ENCODE assay signal across 9 mouse cellular contexts in the genomic region with DNA sequence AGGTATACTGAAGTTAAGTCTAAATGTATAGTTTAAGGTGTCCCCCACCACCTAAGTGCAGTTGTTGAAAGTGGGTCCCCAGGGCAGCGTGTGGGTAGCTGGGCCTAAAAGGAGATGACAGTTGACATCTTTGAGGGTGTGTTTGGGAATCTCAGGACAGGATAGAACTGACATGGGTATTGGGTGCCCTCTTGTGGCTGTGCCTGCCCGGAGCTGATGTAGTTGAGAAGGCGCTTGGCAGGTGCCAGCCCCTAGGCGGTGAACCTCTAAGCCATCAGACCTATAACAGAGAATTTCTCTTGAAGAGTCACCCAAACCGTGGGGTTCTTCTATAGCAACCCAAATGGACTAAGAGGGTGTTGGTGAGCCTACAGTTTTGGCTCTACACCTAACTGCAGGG. TPM values are rescaled to one million over a fixed set of nuclear protein-coding genes. Genes with fewer than 3 reads are reported as not detected.
A peak's percentile ranks its signal among the peaks of the same experiment; 100 is the strongest.
DNase-seq lines count a peak whose midpoint lies in the region; ATAC-seq and TF ChIP-seq lines count a peak whose summit lies in the region.
"Had no signal": no experiment of that assay in that cellular context is flagged by ENCODE, and none has a peak within 500 bp of the region (broad histone marks: within the 10 kb centered on the region; RNA-seq: fewer than 3 reads in every experiment).

No protein-coding gene starts in this region.

- intact Hi-C loops in heart, postnatal 36 days (cut with DNase I) = loop anchor here (2.0 to 5.0 kb wide), 5 partner anchors 21 to 254 kb away; a partner anchor contains a TSS

- H3K4me1 ChIP-seq in CH12.LX (ENCODE audit: control insufficient read depth in 1 of 2, insufficient read depth in 2 of 2) = peaks cover 0 to 5% of the 10 kb centered on the region in 2 experiments; a peak in 1 of 4 replicates
- no peaks in the 10 kb centered on the region for H3K4me1 ChIP-seq in forebrain, embryonic 12.5 days
- no peaks in the 10 kb centered on the region for H3K4me1 ChIP-seq in lung, embryonic 14.5 days (ENCODE audit: insufficient read depth)
- H3K4me1 ChIP-seq in thymus, adult 2 months (replicated peaks; ENCODE audit: control insufficient read depth, insufficient read depth, low read length) = no peaks in the 10 kb centered on the region

- H3K4me3 ChIP-seq in CH12.LX (replicated peaks in 1 of 3; ENCODE audit: low read depth in 2 of 3, low read length in 2 of 3, poor library complexity in 1 of 3) = no peak overlapping the region
- H3K4me3 ChIP-seq in forebrain, embryonic 12.5 days (replicated peaks) = no peak overlapping the region
- H3K4me3 ChIP-seq in lung, embryonic 14.5 days (ENCODE audit: low read depth, low read length) = no peak overlapping the region
- no peak overlapping the region for H3K4me3 ChIP-seq in thymus, adult 2 months (ENCODE audit: control insufficient read depth, insufficient read depth, low read length)
- H3K4me3 ChIP-seq: erythroblast, embryonic 14.5 days had no signal

- H3K27me3 ChIP-seq in CH12.LX (replicated peaks) = no peaks in the 10 kb centered on the region
- H3K27me3 ChIP-seq in forebrain, embryonic 12.5 days = no peaks in the 10 kb centered on the region
- H3K27me3 ChIP-seq in lung, embryonic 14.5 days (ENCODE audit: insufficient read depth, low read length) = no peaks in the 10 kb centered on the region
- H3K27me3 ChIP-seq in thymus, adult 2 months (ENCODE audit: control insufficient read depth, insufficient read depth, low read length) = no peaks in the 10 kb centered on the region

- peaks cover 4% of the 10 kb centered on the region for H3K9me3 ChIP-seq in CH12.LX (replicated peaks; ENCODE audit: low read length)
- 0 out of 2 replicates have a peak, but pooled peaks cover 4% of the 10 kb centered on the region for H3K9me3 ChIP-seq in forebrain, embryonic 12.5 days
- H3K9me3 ChIP-seq in lung, embryonic 14.5 days (ENCODE audit: low read depth, low read length) = no peaks in the 10 kb centered on the region

- H3K4me2 ChIP-seq in CH12.LX (ENCODE audit: insufficient read depth, low read depth, poor library complexity, severe bottlenecking) = no peak overlapping the region
- H3K4me2 ChIP-seq in forebrain, embryonic 12.5 days = no peak overlapping the region
- H3K4me2 ChIP-seq in lung, embryonic 14.5 days = no peak overlapping the region

- TF ChIP-seq CTCF in CH12.LX (conservative IDR thresholded peaks at IDR 0.05 in 1 of 2, IDR thresholded peaks at IDR 0.05 in 1 of 2; ENCODE audit: low read depth in 2 of 2, low read length in 2 of 2) = peak; percentile 37 to 96; a peak in 3 of 4 replicates
- TF ChIP-seq CTCF in lung, embryonic 14.5 days (IDR thresholded peaks at IDR 0.05; ENCODE audit: low read depth) = peak; percentile 89
- peak; percentile 79; the same call in 1 of the 2 replicates for TF ChIP-seq CTCF in thymus, adult 2 months (IDR thresholded peaks at IDR 0.05; ENCODE audit: borderline replicate concordance, control insufficient read depth, extremely low read depth, insufficient read depth, low read length, poor library complexity)

- no peak overlapping the region for H3K9ac ChIP-seq in CH12.LX (ENCODE audit: insufficient read depth, low read depth)
- no peak overlapping the region for H3K9ac ChIP-seq in forebrain, embryonic 12.5 days
- H3K9ac ChIP-seq in lung, embryonic 14.5 days = no peak overlapping the region

- peak; percentile 71 for DNase-seq in CH12.LX (ENCODE audit: extremely low read depth)
- DNase-seq in c-Kit-positive CD71-negative TER-119-negative erythroid progenitor cells, embryonic 14.5 days (ENCODE audit: low read depth) = peak; percentile 29
- peak; percentile 73 to 78 for DNase-seq in heart, postnatal 36 days
- DNase-seq in layer of hippocampus, adult 11-12 months (ENCODE audit: low spot score) = peak; percentile 89
- peak; percentile 86 for DNase-seq in lung, embryonic 14.5 days
- peak; percentile 63 for DNase-seq in ovary, postnatal 14 days (ENCODE audit: low spot score)
- DNase-seq in thymus, adult 2 months = peak; percentile 77

- no peak for TF ChIP-seq EP300 in CH12.LX (IDR thresholded peaks at IDR 0.05; ENCODE audit: low read length)

- WGBS in forebrain, embryonic 12.5 days = 4% methylated on average over 5 of the region's 5 CpGs
- WGBS in lung, embryonic 14.5 days = 12% methylated on average over 5 of the region's 5 CpGs
- WGBS in thymus, adult 2 months = 14% methylated on average over 5 of the region's 5 CpGs

- no peak for TF ChIP-seq POLR2A in CH12.LX (IDR thresholded peaks at IDR 0.05; ENCODE audit: low read depth, low read length)
- TF ChIP-seq POLR2A in thymus, adult 2 months (IDR thresholded peaks at IDR 0.05; ENCODE audit: control insufficient read depth, extremely low read depth, insufficient read depth, low read length, poor library complexity) = no peak

- ATAC-seq in forebrain, embryonic 12.5 days (ENCODE audit: low FRiP score) = peak; percentile 90
- ATAC-seq in lung, embryonic 14.5 days (ENCODE audit: insufficient read depth) = peak; percentile 71

- dilution Hi-C loops in CH12.LX (cut with MboI; ENCODE audit: extremely low pct_ligation_motif_present, extremely low pct_unique_long_range_greater_than_20kb, low sequenced_read_pairs) = no loop called here

- H3K79me2 ChIP-seq in CH12.LX (replicated peaks; ENCODE audit: control insufficient read depth, extremely low read depth, insufficient read depth, poor library complexity, severe bottlenecking) = no peaks in the 10 kb centered on the region

- no peaks in the 10 kb centered on the region for H3K36me3 ChIP-seq in CH12.LX (replicated peaks in 1 of 2; ENCODE audit: control insufficient read depth in 1 of 2, insufficient read depth in 1 of 2, low read length in 1 of 2)
- H3K36me3 ChIP-seq in forebrain, embryonic 12.5 days (replicated peaks) = no peaks in the 10 kb centered on the region
- no peaks in the 10 kb centered on the region for H3K36me3 ChIP-seq in lung, embryonic 14.5 days (ENCODE audit: insufficient read depth)
- H3K36me3 ChIP-seq in thymus, adult 2 months (ENCODE audit: control insufficient read depth, insufficient read depth, low read length) = no peaks in the 10 kb centered on the region

- H3K27ac ChIP-seq in CH12.LX (ENCODE audit: insufficient read depth, low read depth) = no peak overlapping the region
- H3K27ac ChIP-seq in forebrain, embryonic 12.5 days = no peak overlapping the region
- no peak overlapping the region for H3K27ac ChIP-seq in lung, embryonic 14.5 days (ENCODE audit: low read depth)
- no peak overlapping the region for H3K27ac ChIP-seq in thymus, adult 2 months (ENCODE audit: control insufficient read depth, insufficient read depth, low read length)

- peak; percentile 94 for TF ChIP-seq RAD21 in CH12.LX (IDR thresholded peaks at IDR 0.05; ENCODE audit: low read depth, low read length)

- in situ Hi-C loops in CH12.LX (cut with MboI; ENCODE audit: low pct_ligation_motif_present, low pct_unique_long_range_greater_than_20kb, low sequenced_read_pairs) = no loop called here

TF ChIP-seq in CH12.LX, 34 proteins besides CTCF, POLR2A, EP300 and RAD21 (continues in another document):
- TF ChIP-seq NRF1 (IDR thresholded peaks at IDR 0.05; ENCODE audit: low read depth, low read length) (0 out of 2 replicates have a peak, but pooled peaks have one; percentile 34), TBP (conservative IDR thresholded peaks at IDR 0.05; ENCODE audit: low read depth, low read length) (no peak), NELFE (IDR thresholded peaks at IDR 0.05; ENCODE audit: low read depth, low read length) (peak; percentile 51; the same call in 1 of the 2 replicates), MYC (IDR thresholded peaks at IDR 0.05; ENCODE audit: low read depth, low read length) (no peak), SIN3A (IDR thresholded peaks at IDR 0.05; ENCODE audit: low read length) (0 out of 2 replicates have a peak, but pooled peaks have one; percentile 52), ZNF384 (IDR thresholded peaks at IDR 0.05; ENCODE audit: low read depth, low read length) (no peak), CHD1 (IDR thresholded peaks at IDR 0.05; ENCODE audit: low read depth, low read length) (no peak), TCF12 (IDR thresholded peaks at IDR 0.05; ENCODE audit: low read depth, low read length) (peak; percentile 36; the same call in 1 of the 2 replicates), MEF2A (IDR thresholded peaks at IDR 0.05; ENCODE audit: borderline replicate concordance, low read depth, low read length) (peak; percentile 44; the same call in 1 of the 2 replicates)

RNA-seq across cellular contexts. Expression of a gene that starts 6.0 kb away (rescaled TPM):
- total RNA-seq in CH12.LX (2012; rRNA removed) = 0.04 and 0.25 TPM in 2 replicates
- total RNA-seq in CH12.LX (2014; rRNA removed) = not detected in 2 replicates
- polyA plus RNA-seq in CH12.LX (2012; ENCODE audit: insufficient read length, low read depth) = 0.49 TPM in 1 of 2 replicates, not detected in the other
- 1.1 and 1.2 TPM in 2 replicates for polyA plus RNA-seq in forebrain, embryonic 12.5 days (2016; fragmentation: Nextera tagmentation; extraction: Ambion mirVana)
- 1 to 10 TPM; 1.8 to 2.3 TPM for total RNA-seq in heart, postnatal 36 days (2021)
- polyA plus RNA-seq in lung, embryonic 14.5 days (2014; fragmentation: Nextera tagmentation; extraction: Ambion mirVana) = 1.4 and 1.6 TPM in 2 replicates
- polyA plus RNA-seq in thymus, adult 2 months (2012; rRNA removed) = 0.23 and 0.55 TPM in 2 replicates
- polyA plus RNA-seq: erythroblast, embryonic 14.5 days had no signal

RNA-seq across cellular contexts. Expression of a gene that starts 33.5 kb away (rescaled TPM):
- total RNA-seq in CH12.LX (2012; rRNA removed) (not detected in 2 replicates), CH12.LX (2014; rRNA removed) (not detected in 2 replicates)
- polyA plus RNA-seq in CH12.LX (2012; ENCODE audit: insufficient read length, low read depth) = not detected in 2 replicates
- 0.47 and 0.79 TPM in 2 replicates for polyA plus RNA-seq in forebrain, embryonic 12.5 days (2016; fragmentation: Nextera tagmentation; extraction: Ambion mirVana)
- total RNA-seq in heart, postnatal 36 days (2021) = not detected
- polyA plus RNA-seq in lung, embryonic 14.5 days (2014; fragmentation: Nextera tagmentation; extraction: Ambion mirVana) = 0.11 TPM in 2 replicates
- polyA plus RNA-seq in thymus, adult 2 months (2012; rRNA removed) = 0.05 TPM in 1 of 2 replicates, not detected in the other
- polyA plus RNA-seq: erythroblast, embryonic 14.5 days had no signal

RNA-seq across cellular contexts. Expression of a gene that starts 41.9 kb away (rescaled TPM):
- total RNA-seq in CH12.LX (2012; rRNA removed) = 0.55 and 0.72 TPM in 2 replicates
- 0.19 and 0.76 TPM in 2 replicates for total RNA-seq in CH12.LX (2014; rRNA removed)
- 0.26 TPM in 1 of 2 replicates, not detected in the other for polyA plus RNA-seq in CH12.LX (2012; ENCODE audit: insufficient read length, low read depth)
- 0.96 and 1.1 TPM in 2 replicates for polyA plus RNA-seq in forebrain, embryonic 12.5 days (2016; fragmentation: Nextera tagmentation; extraction: Ambion mirVana)
- 1 to 10 TPM; 6.9 to 7.3 TPM for total RNA-seq in heart, postnatal 36 days (2021)
- polyA plus RNA-seq in lung, embryonic 14.5 days (2014; fragmentation: Nextera tagmentation; extraction: Ambion mirVana) = 1.1 and 1.5 TPM in 2 replicates
- polyA plus RNA-seq in thymus, adult 2 months (2012; rRNA removed) = 0.42 and 0.62 TPM in 2 replicates
- polyA plus RNA-seq: erythroblast, embryonic 14.5 days had no signal

RNA-seq across cellular contexts. Expression of a gene that starts 42.0 kb away (rescaled TPM):
- total RNA-seq in CH12.LX (2012; rRNA removed) (12.8 and 15.1 TPM in 2 replicates), CH12.LX (2014; rRNA removed) (9.5 and 11.7 TPM in 2 replicates)
- polyA plus RNA-seq in CH12.LX (2012; ENCODE audit: insufficient read length, low read depth) = 37.8 and 55.2 TPM in 2 replicates
- 260 and 265 TPM in 2 replicates for polyA plus RNA-seq in forebrain, embryonic 12.5 days (2016; fragmentation: Nextera tagmentation; extraction: Ambion mirVana)
- total RNA-seq in heart, postnatal 36 days (2021) = 10 to 100 TPM; 30.7 to 33.2 TPM
- polyA plus RNA-seq in lung, embryonic 14.5 days (2014; fragmentation: Nextera tagmentation; extraction: Ambion mirVana) = 71.9 and 77.9 TPM in 2 replicates
- 22.8 and 27.2 TPM in 2 replicates for polyA plus RNA-seq in thymus, adult 2 months (2012; rRNA removed)

Comparison
In these comparisons a context has a peak if more than half of its experiments do, and no peak if none do; other contexts are left out.
1. DNase-seq: peak in every context shown above with its lines; median percentile 89 in layer of hippocampus, adult 11-12 months; 86 in lung, embryonic 14.5 days; 77 in thymus, adult 2 months; 76 in heart, postnatal 36 days; 71 in CH12.LX; 63 in ovary, postnatal 14 days; 29 in c-Kit-positive CD71-negative TER-119-negative erythroid progenitor cells, embryonic 14.5 days.